Mouse (Mus musculus) neural tube, embryonic 10.5 days (tissue): ENCODE data around the gene Hlcs.

Experiments used
- DNase-seq: peaks from one replicate; pipeline ENCODE4 v3.0.0-alpha.2; 2017; ENCODE audit warnings: low spot score; ENCODE audit errors: extremely low spot score

Gene Hlcs

GRCm38 (mm10) chr16:94164978-94165377, 148.4 kb downstream of the Hlcs start:
- DNase-seq = no peak

DNA sequence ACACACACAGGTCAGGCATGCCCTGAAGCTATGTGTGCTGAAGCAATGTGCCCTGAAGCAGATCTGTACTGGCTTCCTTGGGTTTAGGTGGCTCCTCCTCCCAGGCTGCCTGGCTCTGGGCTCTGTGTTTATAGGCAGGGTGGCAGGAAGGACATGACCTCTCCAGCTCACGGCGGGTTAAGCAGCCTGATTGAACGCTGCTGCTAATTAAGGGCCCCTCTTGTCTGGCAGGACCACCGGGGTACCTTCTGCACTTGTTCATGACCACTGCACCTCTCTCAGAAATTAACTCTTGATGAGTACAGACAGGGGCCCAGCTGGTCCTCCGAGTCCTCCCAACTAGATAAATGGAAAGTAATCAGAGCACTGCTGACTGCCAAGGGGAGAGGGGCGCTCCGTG, 149.1 kb downstream of the Hlcs start:
- DNase-seq = no peak

DNA sequence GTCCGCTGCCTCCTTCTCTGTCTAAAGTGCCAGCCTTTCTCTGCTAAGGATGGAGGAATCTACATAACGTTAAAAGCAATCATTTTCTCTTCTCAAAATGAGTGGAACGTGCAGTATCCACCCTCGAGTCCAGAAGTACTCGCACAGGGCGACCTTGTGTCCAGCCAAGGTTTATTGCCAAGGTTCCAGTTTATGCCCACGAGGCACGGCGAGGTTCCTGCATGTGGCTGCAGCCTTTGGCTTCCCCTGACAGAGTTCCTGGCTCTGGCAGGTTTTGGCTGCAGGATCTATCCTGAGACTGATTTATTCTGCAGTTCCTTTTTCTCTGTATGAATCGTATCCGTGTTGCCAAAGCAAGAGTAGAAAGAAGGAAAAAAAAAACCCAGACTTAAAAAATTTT, 150.3 kb downstream of the Hlcs start:
- DNase-seq = no peak

- DNase-seq = no peak
Observed at GRCm38 (mm10) chr16:94162000-94162399, 151.4 kb downstream of the Hlcs start.

- DNase-seq = no peak
Observed at GRCm38 (mm10) chr16:94157819-94158218, 155.6 kb downstream of the Hlcs start.

DNA sequence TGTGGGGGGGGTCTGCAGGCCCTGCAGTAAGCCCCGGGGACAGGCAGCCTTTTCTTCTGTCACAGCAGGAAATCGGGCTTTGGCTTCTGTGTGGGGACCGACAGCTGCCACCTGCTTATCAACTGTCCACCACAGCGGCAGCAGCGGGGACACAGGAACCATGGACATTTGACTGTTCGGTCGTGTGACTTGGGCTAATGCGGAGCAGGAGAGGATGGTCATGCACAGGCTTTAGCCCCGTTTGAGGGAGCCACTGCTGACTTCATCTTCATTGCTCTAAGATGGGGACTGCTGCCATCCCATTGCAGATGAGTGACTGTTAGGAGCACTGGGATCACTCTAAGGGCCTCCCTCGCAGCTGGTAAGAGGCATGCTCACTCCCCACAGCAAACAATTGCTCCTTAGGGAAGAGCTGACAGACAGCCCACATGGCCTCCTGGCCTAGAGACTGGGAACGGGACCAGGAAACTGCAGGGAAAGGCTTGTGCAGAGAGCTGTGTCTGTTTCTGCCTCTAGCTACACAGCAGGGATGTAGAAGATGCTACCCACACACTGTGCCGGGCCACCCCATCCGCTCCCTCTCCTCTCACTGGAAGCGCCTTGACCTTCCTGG, 158.2 kb downstream of the Hlcs start:
- no peak for DNase-seq

- no peak for DNase-seq
Observed at GRCm38 (mm10) chr16:94150125-94151103, 163.0 kb downstream of the Hlcs start.

- no peak for DNase-seq
Observed at GRCm38 (mm10) chr16:94148139-94148538, 165.2 kb downstream of the Hlcs start.

GRCm38 (mm10) chr16:94143325-94143724, 170.0 kb downstream of the Hlcs start:
- no peak for DNase-seq

DNA sequence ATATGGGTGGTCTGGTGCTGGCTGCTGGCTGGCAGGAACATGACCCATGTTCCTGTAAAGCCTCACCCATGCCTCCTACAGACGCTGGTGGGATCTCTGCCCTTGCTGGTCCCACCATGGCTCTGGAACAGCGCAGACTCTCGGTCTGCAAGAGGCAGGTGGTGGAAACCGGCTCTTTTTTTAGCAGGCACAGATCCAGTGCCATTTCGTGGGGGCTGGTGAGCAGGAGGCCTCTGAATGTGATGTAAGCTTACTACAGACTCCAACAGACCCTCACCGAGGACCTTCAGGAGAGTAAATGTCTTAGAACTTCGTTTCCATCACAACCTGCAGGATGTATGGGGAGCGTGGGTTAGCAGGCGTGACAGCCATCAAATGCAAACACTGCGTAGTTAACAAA, 172.6 kb downstream of the Hlcs start:
- DNase-seq = no peak

GRCm38 (mm10) chr16:94134218-94134617, 179.2 kb downstream of the Hlcs start:
- DNase-seq = no peak

GRCm38 (mm10) chr16:94128236-94128835, 185.0 kb downstream of the Hlcs start:
- DNase-seq = no peak

GRCm38 (mm10) chr16:94126200-94126599, 187.2 kb downstream of the Hlcs start:
- no peak for DNase-seq

- DNase-seq = peak; percentile 68
Observed at GRCm38 (mm10) chr16:94125172-94125981, 188.0 kb downstream of the Hlcs start.

GRCm38 (mm10) chr16:94123247-94123646, 190.1 kb downstream of the Hlcs start:
- DNase-seq = no peak

DNA sequence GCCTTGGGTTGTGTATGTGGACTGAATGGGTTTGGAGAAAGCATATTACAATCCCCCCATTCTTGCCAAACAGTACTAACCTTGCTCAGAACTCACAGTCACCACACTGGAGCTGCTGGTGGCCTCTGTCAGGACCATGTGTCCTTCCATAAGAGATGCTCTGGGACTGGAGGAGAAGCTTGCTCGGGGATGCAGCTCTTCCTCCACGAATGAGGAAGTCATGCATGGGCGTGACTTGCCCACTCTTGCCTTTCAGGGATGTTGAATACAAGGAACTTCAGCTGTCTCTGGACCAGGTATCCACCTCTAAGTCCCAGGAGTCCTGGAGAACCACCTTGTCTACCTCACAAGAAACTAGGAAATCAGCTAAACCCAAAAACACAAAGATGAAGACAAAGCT, 191.0 kb downstream of the Hlcs start:
- DNase-seq = no peak

DNA sequence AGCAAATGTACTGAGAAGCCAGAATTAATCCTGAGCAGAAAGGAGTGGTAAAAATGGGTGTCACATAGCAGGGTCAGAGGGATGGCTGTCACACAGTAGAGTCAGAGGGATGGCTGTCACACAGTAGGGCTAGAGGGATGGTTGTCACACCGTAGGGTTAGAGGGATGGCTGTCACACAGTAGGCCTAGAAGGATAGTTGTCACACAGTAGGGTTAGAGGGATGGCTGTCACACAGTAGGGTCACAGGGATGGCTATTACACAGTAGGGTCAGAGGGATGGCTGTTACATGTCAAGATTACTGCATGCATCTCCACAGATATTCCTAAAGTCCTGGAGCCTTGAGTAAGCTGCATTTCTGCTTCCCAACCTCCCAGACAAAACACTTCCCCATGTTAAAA, 195.0 kb downstream of the Hlcs start:
- no peak for DNase-seq

DNA sequence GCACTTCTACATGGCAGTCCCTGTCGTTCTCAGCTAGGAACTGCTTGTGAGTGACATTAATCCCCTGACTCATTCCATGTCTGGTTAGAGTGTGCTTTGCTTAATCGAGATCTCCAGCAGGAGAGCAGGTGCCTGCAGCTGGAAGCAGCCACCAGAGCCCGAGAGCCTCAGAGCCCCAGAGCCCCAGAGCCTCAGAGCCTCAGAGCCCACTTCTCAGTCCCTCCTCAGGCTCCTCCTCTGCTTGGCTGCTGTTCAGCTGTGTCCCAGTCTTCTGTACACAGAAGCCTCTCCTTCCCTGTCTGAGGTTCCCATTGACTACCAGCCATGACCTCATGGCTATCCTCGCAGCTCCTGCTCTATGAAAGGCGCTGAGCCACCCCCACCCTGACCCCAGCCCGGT, 196.0 kb downstream of the Hlcs start:
- DNase-seq = no peak

GRCm38 (mm10) chr16:94114693-94115092, 198.7 kb downstream of the Hlcs start:
- DNase-seq = no peak

GRCm38 (mm10) chr16:94113160-94113559, 200.2 kb downstream of the Hlcs start:
- no peak for DNase-seq

GRCm38 (mm10) chr16:94097724-94098455, 215.5 kb downstream of the Hlcs start:
- peak; percentile 57 for DNase-seq
